Mouse (Mus musculus): ENCODE results near the gene Ptpro. TPM values are rescaled to one million over a fixed set of nuclear protein-coding genes. Genes with fewer than 3 reads are reported as not detected.

Ptpro gene
- polyA plus RNA-seq, 1 experiment from 2014 or later: 4.6 TPM

DNA sequence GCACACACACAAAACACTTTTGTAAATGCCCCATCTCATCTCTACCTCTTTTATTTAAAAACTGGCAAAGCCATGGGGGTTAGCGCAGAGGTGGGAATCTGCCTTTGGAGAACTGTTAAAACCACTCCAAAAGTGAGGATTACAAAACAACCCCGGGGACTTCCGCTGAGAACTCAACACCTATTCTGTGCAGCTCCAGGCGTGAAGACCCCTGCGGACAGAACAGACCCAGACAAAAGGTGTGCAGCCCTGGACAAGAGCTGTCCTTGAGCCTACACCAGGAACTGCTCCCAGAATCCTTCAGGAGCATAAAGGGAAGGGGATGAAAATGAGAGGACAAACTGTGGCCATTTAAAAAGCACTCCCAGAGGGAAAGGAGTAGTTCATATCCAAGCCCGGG, 243.1 kb downstream of the Ptpro start:
- no peak for ATAC-seq (ENCODE audit: insufficient number of reproducible peaks, insufficient read depth, low FRiP score, low read depth)
- no peaks in the 10 kb centered on the region for H3K36me3 ChIP-seq (ENCODE audit: control insufficient read depth, insufficient read depth, low read length)
- 80% methylated on average over 6 of the region's 6 CpGs for WGBS

DNA sequence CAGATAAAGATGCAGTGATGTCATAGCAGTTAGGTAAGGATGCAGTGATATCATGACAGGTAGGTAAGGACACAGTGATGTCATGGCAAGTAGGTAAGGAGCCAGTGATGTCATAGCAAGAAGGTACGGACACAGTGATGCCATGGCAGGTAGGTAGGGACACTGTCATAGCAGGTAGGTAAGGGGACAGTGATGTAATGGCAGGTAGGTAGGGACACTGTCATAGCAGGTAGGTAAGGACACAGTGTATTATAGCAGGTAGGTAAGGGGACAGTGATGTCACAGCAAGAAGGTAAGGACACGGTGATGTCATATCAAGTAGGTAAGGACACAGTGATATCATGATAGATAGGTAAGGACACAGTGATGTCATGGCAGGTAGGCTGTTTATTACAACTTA, 244.4 kb downstream of the Ptpro start:
- Histone ChIP-seq H3K4me3 (ENCODE audit: low read depth, low read length) (no peak overlapping the region), H3K4me2 (replicated peaks; ENCODE audit: low read depth, low read length) (no peak overlapping the region), H3K4me1 (ENCODE audit: control insufficient read depth, insufficient read depth, low read length) (no peaks in the 10 kb centered on the region), H3K9ac (replicated peaks; ENCODE audit: low read depth, low read length) (no peak overlapping the region), H3K27ac (ENCODE audit: low read length) (no peak overlapping the region), H3K27me3 (ENCODE audit: control insufficient read depth, insufficient read depth, low read length) (no peaks in the 10 kb centered on the region), H3K9me3 (ENCODE audit: control insufficient read depth, low read depth, low read length) (no peaks in the 10 kb centered on the region), H3K36me3 (ENCODE audit: control insufficient read depth, insufficient read depth, low read length) (no peaks in the 10 kb centered on the region)
- WGBS: 96% methylated on average over 2 of the region's 2 CpGs
- ATAC-seq (ENCODE audit: insufficient number of reproducible peaks, insufficient read depth, low FRiP score, low read depth): no peak

More for the DNA sequence above, 243.1 kb downstream of the Ptpro start:
- H3K4me2 ChIP-seq (replicated peaks; ENCODE audit: low read depth, low read length): no peak overlapping the region
- H3K9me3 ChIP-seq (ENCODE audit: control insufficient read depth, low read depth, low read length): no peaks in the 10 kb centered on the region
- H3K4me3 ChIP-seq (ENCODE audit: low read depth, low read length): no peak overlapping the region
- no peak overlapping the region for H3K27ac ChIP-seq (ENCODE audit: low read length)
- no peaks in the 10 kb centered on the region for H3K27me3 ChIP-seq (ENCODE audit: control insufficient read depth, insufficient read depth, low read length)
- H3K9ac ChIP-seq (replicated peaks; ENCODE audit: low read depth, low read length): no peak overlapping the region
- no peaks in the 10 kb centered on the region for H3K4me1 ChIP-seq (ENCODE audit: control insufficient read depth, insufficient read depth, low read length)

DNA sequence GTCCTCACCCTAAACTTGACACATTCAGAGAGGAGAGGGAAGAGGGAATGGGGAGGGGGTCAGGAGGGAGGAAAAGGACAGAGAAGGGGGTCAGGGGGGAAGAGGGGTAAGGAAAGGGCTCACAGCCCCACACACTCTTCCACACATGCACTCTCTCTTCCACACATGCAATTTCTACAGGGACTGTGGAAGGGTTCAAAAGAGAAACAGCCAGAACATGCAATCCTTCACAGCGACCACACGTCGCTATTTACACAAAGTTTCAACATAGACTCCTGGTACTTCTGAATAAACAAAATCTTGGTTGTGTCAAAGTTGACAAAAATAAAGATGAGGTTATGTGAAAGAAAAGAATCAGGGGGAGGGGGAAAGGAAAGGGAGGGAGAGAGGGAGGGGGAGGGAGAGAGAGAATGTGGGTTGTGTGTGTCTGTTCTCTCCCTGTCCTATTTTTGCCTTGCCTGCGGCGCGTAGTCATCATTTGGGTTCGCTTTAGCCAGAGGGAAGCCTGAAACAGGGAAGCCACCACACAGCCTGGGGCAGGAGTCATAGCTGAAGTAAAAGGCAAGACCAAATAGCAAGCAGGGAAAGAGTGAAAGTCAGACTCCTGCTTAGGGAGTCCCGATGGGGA, 245.2 kb downstream of the Ptpro start:
- Histone ChIP-seq H3K9ac (replicated peaks; ENCODE audit: low read depth, low read length) (no peak overlapping the region), H3K27me3 (ENCODE audit: control insufficient read depth, insufficient read depth, low read length) (no peaks in the 10 kb centered on the region), H3K36me3 (ENCODE audit: control insufficient read depth, insufficient read depth, low read length) (no peaks in the 10 kb centered on the region), H3K4me3 (ENCODE audit: low read depth, low read length) (no peak overlapping the region), H3K27ac (ENCODE audit: low read length) (no peak overlapping the region), H3K4me2 (replicated peaks; ENCODE audit: low read depth, low read length) (no peak overlapping the region), H3K9me3 (ENCODE audit: control insufficient read depth, low read depth, low read length) (no peaks in the 10 kb centered on the region), H3K4me1 (ENCODE audit: control insufficient read depth, insufficient read depth, low read length) (no peaks in the 10 kb centered on the region)
- no peak for ATAC-seq (ENCODE audit: insufficient number of reproducible peaks, insufficient read depth, low FRiP score, low read depth)
- 69% methylated on average over 8 of the region's 8 CpGs for WGBS

DNA sequence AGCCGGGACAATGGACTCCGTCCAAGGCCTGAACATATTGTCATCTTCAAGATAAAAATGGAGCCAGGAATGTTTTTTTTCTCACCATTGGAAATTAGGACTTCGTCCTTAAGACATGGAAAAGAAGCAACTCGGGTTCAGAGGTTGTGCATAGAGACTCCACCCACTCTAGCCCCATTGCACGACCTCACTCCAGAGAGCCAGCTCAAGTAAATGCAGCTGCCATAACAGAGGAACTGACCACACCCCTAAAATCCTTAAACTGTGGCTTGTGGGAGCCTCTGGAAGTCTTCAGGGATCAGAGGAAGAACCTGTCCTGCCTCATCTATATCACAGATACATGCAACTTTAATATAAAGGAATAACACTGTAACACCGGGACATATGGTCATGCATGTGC, 246.7 kb downstream of the Ptpro start:
- Histone ChIP-seq H3K9ac (replicated peaks; ENCODE audit: low read depth, low read length) (no peak overlapping the region), H3K4me2 (replicated peaks; ENCODE audit: low read depth, low read length) (no peak overlapping the region), H3K27ac (ENCODE audit: low read length) (no peak overlapping the region), H3K4me1 (ENCODE audit: control insufficient read depth, insufficient read depth, low read length) (no peaks in the 10 kb centered on the region), H3K27me3 (ENCODE audit: control insufficient read depth, insufficient read depth, low read length) (no peaks in the 10 kb centered on the region), H3K36me3 (ENCODE audit: control insufficient read depth, insufficient read depth, low read length) (no peaks in the 10 kb centered on the region), H3K9me3 (ENCODE audit: control insufficient read depth, low read depth, low read length) (no peaks in the 10 kb centered on the region), H3K4me3 (ENCODE audit: low read depth, low read length) (no peak overlapping the region)
- 70% methylated on average over 6 of the region's 6 CpGs for WGBS
- no peak for ATAC-seq (ENCODE audit: insufficient number of reproducible peaks, insufficient read depth, low FRiP score, low read depth)

DNA sequence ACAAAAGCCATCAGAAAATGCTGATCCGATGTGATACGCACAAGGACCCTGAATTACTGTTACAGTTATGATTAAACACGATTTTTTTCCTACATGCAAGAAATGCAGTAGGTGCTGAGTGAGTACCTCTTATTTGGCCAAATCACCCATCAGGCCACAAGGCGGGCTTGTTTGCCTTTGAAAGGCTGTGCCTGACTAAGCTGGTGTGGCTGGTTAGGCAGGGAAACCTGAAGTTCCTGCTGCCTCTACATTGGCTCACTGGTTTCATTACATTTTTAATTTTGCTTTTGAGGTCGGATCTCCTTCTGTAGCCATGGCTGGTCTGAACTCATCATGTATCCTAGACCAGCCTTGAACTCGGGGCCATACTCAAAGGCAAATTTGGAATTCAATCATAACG, 250.9 kb downstream of the Ptpro start:
- WGBS: 85% methylated on average over 7 of the region's 7 CpGs
- Histone ChIP-seq H3K27ac (ENCODE audit: low read length) (no peak overlapping the region), H3K4me3 (ENCODE audit: low read depth, low read length) (no peak overlapping the region), H3K36me3 (ENCODE audit: control insufficient read depth, insufficient read depth, low read length) (no peaks in the 10 kb centered on the region), H3K27me3 (ENCODE audit: control insufficient read depth, insufficient read depth, low read length) (no peaks in the 10 kb centered on the region), H3K9ac (replicated peaks; ENCODE audit: low read depth, low read length) (no peak overlapping the region), H3K4me2 (replicated peaks; ENCODE audit: low read depth, low read length) (no peak overlapping the region), H3K9me3 (ENCODE audit: control insufficient read depth, low read depth, low read length) (no peaks in the 10 kb centered on the region), H3K4me1 (ENCODE audit: control insufficient read depth, insufficient read depth, low read length) (no peaks in the 10 kb centered on the region)
- no peak for ATAC-seq (ENCODE audit: insufficient number of reproducible peaks, insufficient read depth, low FRiP score, low read depth)

DNA sequence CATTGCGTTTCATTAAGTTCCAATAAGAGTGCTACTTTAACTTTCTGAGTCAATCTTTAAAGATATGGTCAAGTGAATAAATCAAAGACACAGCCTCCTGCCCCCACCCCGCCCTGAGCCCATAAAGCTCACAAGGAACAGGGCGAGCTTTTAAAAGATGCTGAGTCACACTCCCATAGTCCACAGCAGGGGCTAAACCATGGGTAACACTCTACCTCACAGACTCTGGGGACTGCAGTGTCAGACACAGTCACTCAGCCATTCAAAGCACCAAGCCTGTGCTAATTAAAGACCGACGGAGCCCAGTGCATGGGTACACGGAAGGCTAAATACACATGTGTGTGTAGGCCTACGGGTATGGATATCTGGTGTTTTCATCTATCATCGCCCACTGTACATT, 251.3 kb downstream of the Ptpro start:
- peak; percentile 67; the same call in 1 of the 2 replicates for ATAC-seq (ENCODE audit: insufficient number of reproducible peaks, insufficient read depth, low FRiP score, low read depth)
- Histone ChIP-seq H3K9me3 (ENCODE audit: control insufficient read depth, low read depth, low read length) (no peaks in the 10 kb centered on the region), H3K4me1 (ENCODE audit: control insufficient read depth, insufficient read depth, low read length) (no peaks in the 10 kb centered on the region), H3K4me3 (ENCODE audit: low read depth, low read length) (no peak overlapping the region), H3K36me3 (ENCODE audit: control insufficient read depth, insufficient read depth, low read length) (no peaks in the 10 kb centered on the region; the same call in 1 of the 2 replicates), H3K4me2 (replicated peaks; ENCODE audit: low read depth, low read length) (no peak overlapping the region), H3K27me3 (ENCODE audit: control insufficient read depth, insufficient read depth, low read length) (no peaks in the 10 kb centered on the region), H3K9ac (replicated peaks; ENCODE audit: low read depth, low read length) (no peak overlapping the region), H3K27ac (ENCODE audit: low read length) (no peak overlapping the region)
- 93% methylated on average over 8 of the region's 8 CpGs for WGBS

DNA sequence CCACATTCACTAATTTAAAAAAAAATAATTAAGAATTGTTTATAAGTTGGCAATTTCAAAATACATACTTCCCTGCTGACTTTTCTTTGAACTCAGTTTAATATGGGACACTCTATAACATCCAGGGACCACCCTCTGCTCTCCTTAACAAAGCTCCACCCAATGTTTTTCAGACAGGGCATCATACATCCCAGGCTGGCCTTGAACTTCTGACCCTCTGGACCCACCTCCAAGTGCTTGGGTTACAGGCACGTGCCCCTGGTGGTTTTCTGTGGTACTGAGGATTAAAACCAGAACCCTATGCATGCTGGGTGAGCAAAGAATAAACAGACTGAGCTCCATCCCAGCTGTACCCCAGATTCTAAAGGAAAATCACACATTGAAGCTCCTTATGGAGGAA, 251.9 kb downstream of the Ptpro start:
- no peaks in the 10 kb centered on the region for H3K4me1 ChIP-seq (ENCODE audit: control insufficient read depth, insufficient read depth, low read length)
- H3K27me3 ChIP-seq (ENCODE audit: control insufficient read depth, insufficient read depth, low read length): no peaks in the 10 kb centered on the region
- no peak overlapping the region for H3K27ac ChIP-seq (ENCODE audit: low read length)
- no peak overlapping the region for H3K4me2 ChIP-seq (replicated peaks; ENCODE audit: low read depth, low read length)
- no peak overlapping the region for H3K4me3 ChIP-seq (ENCODE audit: low read depth, low read length)
- H3K9ac ChIP-seq (replicated peaks; ENCODE audit: low read depth, low read length): no peak overlapping the region
- WGBS: 52% methylated on average over 1 of the region's 1 CpGs
- ATAC-seq (ENCODE audit: insufficient number of reproducible peaks, insufficient read depth, low FRiP score, low read depth): no peak
- H3K9me3 ChIP-seq (ENCODE audit: control insufficient read depth, low read depth, low read length): no peaks in the 10 kb centered on the region
- H3K36me3 ChIP-seq (ENCODE audit: control insufficient read depth, insufficient read depth, low read length): no peaks in the 10 kb centered on the region; the same call in 1 of the 2 replicates

DNA sequence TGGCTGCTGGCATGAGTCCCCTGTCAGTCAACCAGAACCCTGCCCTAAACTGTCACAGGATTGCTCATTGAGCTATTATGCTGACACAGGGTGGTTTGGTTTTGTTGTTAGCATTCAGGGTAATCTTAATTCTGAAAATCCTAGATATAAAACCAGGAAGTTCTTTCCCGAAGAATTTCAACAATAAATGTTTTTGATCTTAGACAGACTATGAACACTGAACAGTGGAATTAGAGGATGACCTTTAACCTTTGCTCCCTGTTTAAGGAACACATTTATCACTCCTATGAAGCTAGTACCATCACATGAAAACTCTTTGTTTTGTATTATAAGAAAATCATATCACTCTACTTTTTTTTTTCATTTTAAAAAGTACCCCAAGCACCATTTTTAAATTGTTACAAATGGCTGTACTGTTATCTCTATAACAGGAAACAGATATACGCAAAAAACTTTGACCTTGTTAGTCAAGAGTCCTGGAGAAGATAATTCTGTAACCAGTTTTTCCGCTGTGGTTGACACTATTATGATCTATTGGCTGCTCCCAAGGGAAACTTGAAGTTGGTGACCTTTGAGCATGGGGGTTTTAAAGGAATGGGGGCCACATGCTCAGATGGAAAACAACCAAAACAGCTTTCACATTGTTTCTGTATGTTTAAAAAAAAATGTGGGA, 253.6 kb downstream of the Ptpro start:
- Histone ChIP-seq H3K27ac (ENCODE audit: low read length) (no peak overlapping the region), H3K36me3 (ENCODE audit: control insufficient read depth, insufficient read depth, low read length) (no peaks in the 10 kb centered on the region; the same call in 1 of the 2 replicates), H3K27me3 (ENCODE audit: control insufficient read depth, insufficient read depth, low read length) (no peaks in the 10 kb centered on the region), H3K4me3 (ENCODE audit: low read depth, low read length) (no peak overlapping the region), H3K4me2 (replicated peaks; ENCODE audit: low read depth, low read length) (no peak overlapping the region), H3K9me3 (ENCODE audit: control insufficient read depth, low read depth, low read length) (no peaks in the 10 kb centered on the region), H3K4me1 (ENCODE audit: control insufficient read depth, insufficient read depth, low read length) (no peaks in the 10 kb centered on the region), H3K9ac (replicated peaks; ENCODE audit: low read depth, low read length) (no peak overlapping the region)
- WGBS: 70% methylated on average over 3 of the region's 3 CpGs
- ATAC-seq (ENCODE audit: insufficient number of reproducible peaks, insufficient read depth, low FRiP score, low read depth): no peak
